Mouse (Mus musculus): ENCODE measurements around the gene Nck2.

- TF ChIP-seq CTCF (IDR thresholded peaks at IDR 0.05; ENCODE audit: low read depth, low read length) (no peak), POLR2A (IDR thresholded peaks at IDR 0.05; ENCODE audit: borderline replicate concordance, low read depth, low read length) (no peak)
Observed at GRCm38 (mm10) chr1:43399602-43400216, 44.7 kb upstream of the Nck2 start.
